Mouse (Mus musculus) limb, embryonic 12.5 days (tissue): ENCODE measurements at regions not wholly inside any gene's neighbourhood (a gene's known extent, or its start where the extent isn't known, plus 50 kb on each side); places are given as distances from the start of the nearest gene placed in this dataset.

ENCODE experiments used
- ATAC-seq: fragments of 200-750 bp; cut with Nextera tagmentation; 2 replicates; pipeline ENCODE4 v1.8.0; 2017; ENCODE audit warnings: low read depth, moderate TSS enrichment; ENCODE audit not compliant: insufficient number of reproducible peaks, insufficient read depth, low FRiP score, low TSS enrichment
- H3K27ac ChIP-seq: fragments of 300-500 bp; sonication (generic); 2 replicates; pipeline ENCODE4 v1.5.1; 2016; ENCODE audit warnings: mild to moderate bottlenecking, moderate library complexity
- H3K27me3 ChIP-seq: fragments of 300-500 bp; sonication (generic); 2 replicates; pipeline ENCODE4 v1.6.1; 2016; ENCODE audit warnings: mild to moderate bottlenecking, moderate library complexity
- H3K36me3 ChIP-seq: fragments of 300-500 bp; sonication (generic); 2 replicates; pipeline ENCODE4 v1.6.1; 2016; ENCODE audit warnings: mild to moderate bottlenecking, moderate library complexity
- H3K4me1 ChIP-seq: fragments of 300-500 bp; sonication (generic); replicated peaks from 2 replicates; pipeline ENCODE4 v1.6.1; 2016
- H3K4me2 ChIP-seq: fragments of 300-500 bp; sonication (generic); 2 replicates; pipeline ENCODE4 v1.6.1; 2016; ENCODE audit warnings: mild to moderate bottlenecking, moderate library complexity
- H3K4me3 ChIP-seq: fragments of 300-500 bp; sonication (generic); replicated peaks from 2 replicates; pipeline ENCODE4 v1.5.1; 2016; ENCODE audit warnings: mild to moderate bottlenecking
- H3K9ac ChIP-seq: fragments of 300-500 bp; sonication (generic); replicated peaks from 2 replicates; pipeline ENCODE4 v1.6.1; 2016; ENCODE audit warnings: mild to moderate bottlenecking, moderate library complexity
- H3K9me3 ChIP-seq: fragments of 300-500 bp; sonication (generic); 2 replicates; pipeline ENCODE4 v1.6.1; 2016; ENCODE audit warnings: mild to moderate bottlenecking, moderate library complexity
- WGBS: fragments of 180-500 bp; shearing (Covaris S2); methylation state at CpG from one replicate; pipeline ENCODE4 v1.1.7; 2016; 5-methylcytosine and 5-hydroxymethylcytosine counted together

DNA sequence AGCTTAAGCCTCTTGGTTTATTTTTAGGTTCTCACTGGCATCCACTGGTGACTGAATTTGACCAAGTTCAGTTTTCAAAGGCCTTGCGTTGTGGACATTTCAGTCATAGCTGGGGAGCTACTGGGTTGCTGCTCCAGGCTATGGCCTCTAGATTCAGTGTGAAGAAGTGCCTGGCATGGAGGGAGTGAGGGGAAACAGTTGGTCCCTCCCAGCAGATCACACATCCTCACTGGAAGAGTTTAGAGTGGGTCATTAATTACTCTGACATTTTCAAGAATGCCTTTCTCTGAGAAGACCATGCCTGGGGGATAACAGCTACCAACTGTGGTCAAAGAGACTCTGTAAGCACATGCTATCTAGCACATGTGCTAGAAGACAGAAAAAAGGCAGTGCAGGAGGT is 199.3 kb downstream of the Gm19410 start:
- no peak overlapping the region for H3K27ac ChIP-seq
- peaks cover 28% of the 10 kb centered on the region for H3K4me1 ChIP-seq
- H3K4me3 ChIP-seq, result no peak overlapping the region
- no peak for ATAC-seq
- H3K27me3 ChIP-seq, result no peaks in the 10 kb centered on the region
- no peak overlapping the region for H3K4me2 ChIP-seq
- no peaks in the 10 kb centered on the region for H3K36me3 ChIP-seq
- 10% methylated on average over 1 of the region's 1 CpGs for WGBS
- H3K9ac ChIP-seq, result no peak overlapping the region
- H3K9me3 ChIP-seq, result no peaks in the 10 kb centered on the region

GRCm38 (mm10) chr8:35968341-35968740 is 202.8 kb downstream of the Gm19410 start:
- Histone ChIP-seq H3K4me1 (peaks cover 9% of the 10 kb centered on the region; the same call in 1 of the 2 replicates), H3K27me3 (no peaks in the 10 kb centered on the region), H3K36me3 (no peaks in the 10 kb centered on the region), H3K4me3 (no peak overlapping the region), H3K4me2 (no peak overlapping the region), H3K9me3 (no peaks in the 10 kb centered on the region), H3K9ac (no peak overlapping the region), H3K27ac (no peak overlapping the region)
- ATAC-seq, result no peak
- WGBS, result 87% methylated on average over 9 of the region's 9 CpGs

GRCm38 (mm10) chr8:35971082-35971481 is 205.5 kb downstream of the Gm19410 start:
- WGBS, result 81% methylated on average over 7 of the region's 7 CpGs
- no peak for ATAC-seq
- no peak overlapping the region for H3K9ac ChIP-seq
- H3K27ac ChIP-seq, result no peak overlapping the region
- H3K4me2 ChIP-seq, result no peak overlapping the region
- no peaks in the 10 kb centered on the region for H3K9me3 ChIP-seq
- H3K36me3 ChIP-seq, result no peaks in the 10 kb centered on the region
- no peaks in the 10 kb centered on the region for H3K27me3 ChIP-seq
- no peak overlapping the region for H3K4me3 ChIP-seq
- peaks cover 7% of the 10 kb centered on the region; the same call in 1 of the 2 replicates for H3K4me1 ChIP-seq

- Histone ChIP-seq H3K4me2 (no peak overlapping the region), H3K9me3 (no peaks in the 10 kb centered on the region), H3K4me1 (peaks cover 7% of the 10 kb centered on the region; the same call in 1 of the 2 replicates), H3K4me3 (no peak overlapping the region), H3K36me3 (no peaks in the 10 kb centered on the region), H3K9ac (no peak overlapping the region), H3K27ac (peak overlapping the region; percentile 31; the same call in 1 of the 2 replicates), H3K27me3 (no peaks in the 10 kb centered on the region)
- 75% methylated on average over 10 of the region's 10 CpGs for WGBS
- no peak for ATAC-seq
Measured at GRCm38 (mm10) chr8:35974323-35975029, 208.9 kb downstream of the Gm19410 start.

DNA sequence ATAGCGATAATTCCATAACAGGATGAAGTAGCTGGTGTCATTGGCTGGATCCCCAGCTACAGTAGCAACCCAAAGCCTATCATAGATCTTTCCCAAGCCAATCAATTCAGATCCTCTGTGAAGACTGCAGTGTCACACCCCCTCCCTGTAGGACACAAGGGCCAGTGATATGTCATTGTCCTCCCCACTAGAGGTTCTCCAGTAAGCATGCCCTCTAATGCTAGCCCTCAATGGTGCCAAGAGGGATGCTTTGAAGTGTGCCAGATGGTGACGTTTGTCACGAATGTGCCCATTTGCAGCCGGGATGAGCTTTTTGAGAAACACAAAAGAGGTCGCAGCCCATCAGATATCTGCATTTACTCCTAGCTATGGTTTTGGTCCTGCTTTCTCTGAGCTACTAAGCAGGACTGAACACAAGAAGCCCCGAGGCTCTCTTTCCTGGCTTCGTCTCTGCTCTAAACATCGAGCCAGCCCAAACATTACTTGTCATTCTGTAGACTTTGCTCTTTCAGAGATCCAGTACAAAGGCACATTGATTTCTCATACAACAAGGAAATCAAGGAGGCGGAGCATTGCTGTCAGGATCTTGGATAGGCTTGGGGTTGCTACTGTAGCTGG is 214.2 kb downstream of the Gm19410 start:
- peaks cover 5% of the 10 kb centered on the region; the same call in 1 of the 2 replicates for H3K4me1 ChIP-seq
- no peaks in the 10 kb centered on the region for H3K27me3 ChIP-seq
- H3K9me3 ChIP-seq, result no peaks in the 10 kb centered on the region
- H3K36me3 ChIP-seq, result no peaks in the 10 kb centered on the region
- H3K27ac ChIP-seq, result no peak overlapping the region
- no peak for ATAC-seq
- no peak overlapping the region for H3K9ac ChIP-seq
- H3K4me3 ChIP-seq, result no peak overlapping the region
- no peak overlapping the region for H3K4me2 ChIP-seq
- WGBS, result 87% methylated on average over 9 of the region's 9 CpGs

GRCm38 (mm10) chr8:35983083-35983482 is 217.5 kb downstream of the Gm19410 start:
- no peak overlapping the region for H3K4me2 ChIP-seq
- no peak overlapping the region for H3K27ac ChIP-seq
- 75% methylated on average over 2 of the region's 2 CpGs for WGBS
- no peaks in the 10 kb centered on the region for H3K9me3 ChIP-seq
- no peaks in the 10 kb centered on the region for H3K36me3 ChIP-seq
- H3K27me3 ChIP-seq, result no peaks in the 10 kb centered on the region
- no peak overlapping the region for H3K9ac ChIP-seq
- H3K4me1 ChIP-seq, result no peaks in the 10 kb centered on the region
- H3K4me3 ChIP-seq, result no peak overlapping the region
- no peak for ATAC-seq

DNA sequence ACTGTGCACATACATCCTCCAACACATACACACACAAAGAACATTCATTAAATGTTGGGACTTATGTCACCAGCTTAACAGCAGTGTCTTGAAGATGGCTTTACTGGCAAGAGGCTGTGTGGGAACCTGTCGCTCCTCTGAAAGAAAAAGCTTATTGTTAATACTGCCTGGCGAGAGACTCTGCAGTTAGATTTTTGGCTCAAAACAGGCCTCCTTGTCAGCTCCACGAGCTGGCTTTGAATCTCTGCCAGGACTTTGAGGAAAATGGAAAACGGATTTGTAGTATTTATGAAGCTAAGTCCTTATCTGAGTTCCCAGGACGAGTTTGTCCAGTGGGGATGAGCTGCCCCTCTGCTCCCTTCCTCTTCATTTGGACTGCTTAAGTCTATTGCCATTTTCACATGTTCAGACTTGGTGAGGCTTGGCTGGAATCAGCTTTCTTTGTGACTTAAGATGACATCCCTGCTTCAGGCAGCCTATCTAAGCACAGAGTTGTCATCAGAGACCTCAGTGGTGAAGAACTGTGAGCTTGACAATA is 219.6 kb downstream of the Gm19410 start:
- no peak overlapping the region for H3K4me2 ChIP-seq
- no peaks in the 10 kb centered on the region for H3K36me3 ChIP-seq
- no peak overlapping the region for H3K27ac ChIP-seq
- H3K27me3 ChIP-seq, result no peaks in the 10 kb centered on the region
- no peaks in the 10 kb centered on the region for H3K4me1 ChIP-seq
- ATAC-seq, result no peak
- WGBS, result 62% methylated on average over 5 of the region's 5 CpGs
- no peak overlapping the region for H3K9ac ChIP-seq
- H3K9me3 ChIP-seq, result no peaks in the 10 kb centered on the region
- H3K4me3 ChIP-seq, result no peak overlapping the region

DNA sequence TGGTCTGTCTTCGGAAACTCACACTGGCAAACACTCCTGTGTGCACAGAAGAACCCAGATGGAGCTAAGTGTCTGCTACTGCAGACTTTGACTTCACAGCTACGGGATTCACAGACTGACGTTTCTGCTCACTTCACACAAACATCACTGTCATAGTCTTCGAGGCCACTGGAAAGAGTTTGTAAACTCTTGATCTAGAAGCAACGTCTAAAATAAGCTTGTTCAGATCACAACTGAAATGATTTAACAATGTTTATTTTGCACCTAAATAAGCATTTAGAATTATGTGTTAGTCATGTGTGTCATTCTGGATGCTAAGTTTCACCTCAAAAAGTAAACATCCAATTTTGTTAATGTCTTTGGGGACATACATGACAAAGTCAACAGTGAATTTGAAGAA is 221.7 kb downstream of the Gm19410 start:
- ATAC-seq, result no peak
- Histone ChIP-seq H3K4me2 (no peak overlapping the region), H3K9me3 (no peaks in the 10 kb centered on the region), H3K4me1 (no peaks in the 10 kb centered on the region), H3K27me3 (no peaks in the 10 kb centered on the region), H3K4me3 (no peak overlapping the region), H3K27ac (no peak overlapping the region), H3K36me3 (no peaks in the 10 kb centered on the region), H3K9ac (no peak overlapping the region)
- 79% methylated on average over 5 of the region's 5 CpGs for WGBS

DNA sequence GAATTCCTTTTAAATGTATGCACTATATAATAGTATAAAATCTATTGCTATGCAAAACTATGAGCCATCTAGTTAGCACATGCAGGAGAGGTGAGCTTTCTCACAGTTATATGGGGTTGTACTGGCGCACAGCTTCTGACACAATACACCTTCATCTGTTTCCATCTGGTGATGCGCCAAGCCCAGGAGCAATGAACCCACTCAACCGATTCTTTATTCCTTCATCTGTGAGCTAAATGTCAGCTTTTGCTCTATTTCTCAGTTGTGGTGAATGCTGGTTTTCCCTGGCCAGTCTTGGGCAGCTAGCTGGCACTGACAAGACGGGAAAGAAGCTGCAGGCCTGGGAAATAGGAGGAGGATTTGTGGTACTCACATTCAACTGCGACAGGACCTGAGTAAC is 225.4 kb downstream of the Gm19410 start:
- no peaks in the 10 kb centered on the region for H3K27me3 ChIP-seq
- H3K4me1 ChIP-seq, result no peaks in the 10 kb centered on the region; the same call in 1 of the 2 replicates
- H3K4me2 ChIP-seq, result no peak overlapping the region
- no peak overlapping the region for H3K4me3 ChIP-seq
- no peaks in the 10 kb centered on the region for H3K36me3 ChIP-seq
- 88% methylated on average over 5 of the region's 5 CpGs for WGBS
- no peak for ATAC-seq
- H3K9me3 ChIP-seq, result peaks cover 7% of the 10 kb centered on the region
- H3K9ac ChIP-seq, result no peak overlapping the region
- H3K27ac ChIP-seq, result no peak overlapping the region

- 89% methylated on average over 9 of the region's 9 CpGs for WGBS
- Histone ChIP-seq H3K9ac (no peak overlapping the region), H3K4me1 (no peaks in the 10 kb centered on the region; the same call in 1 of the 2 replicates), H3K27me3 (no peaks in the 10 kb centered on the region), H3K4me3 (no peak overlapping the region), H3K9me3 (peaks cover 7% of the 10 kb centered on the region), H3K27ac (no peak overlapping the region), H3K36me3 (no peaks in the 10 kb centered on the region), H3K4me2 (no peak overlapping the region)
- no peak for ATAC-seq
Measured at GRCm38 (mm10) chr8:35991936-35992603, 226.5 kb downstream of the Gm19410 start.

GRCm38 (mm10) chr8:35996330-35997077 is 230.9 kb downstream of the Gm19410 start:
- H3K27ac ChIP-seq, result no peak overlapping the region
- no peaks in the 10 kb centered on the region for H3K27me3 ChIP-seq
- H3K9ac ChIP-seq, result no peak overlapping the region
- no peak overlapping the region for H3K4me2 ChIP-seq
- H3K4me3 ChIP-seq, result no peak overlapping the region
- no peaks in the 10 kb centered on the region; the same call in 1 of the 2 replicates for H3K4me1 ChIP-seq
- WGBS, result 75% methylated on average over 6 of the region's 6 CpGs
- peaks cover 7% of the 10 kb centered on the region for H3K9me3 ChIP-seq
- ATAC-seq, result no peak
- no peaks in the 10 kb centered on the region for H3K36me3 ChIP-seq
